Mouse (Mus musculus): ENCODE measurements at regions not wholly inside any gene's neighbourhood (a gene's known extent, or its start where the extent isn't known, plus 50 kb on each side); places are given as distances from the start of the nearest gene placed in this dataset.

GRCm38 (mm10) chr3:100762895-100763294 is 62.4 kb upstream of the Vtcn1 start:
- TF ChIP-seq CTCF (IDR thresholded peaks at IDR 0.05) (no peak), EP300 (IDR thresholded peaks at IDR 0.05) (no peak)

Data from lung, postnatal 0 days (tissue).